Mouse (Mus musculus) C2C12 (cell line): ENCODE data around the gene Jag2.

Experiments used
- CTCF ChIP-seq: IDR thresholded peaks from one replicate; pipeline ENCODE4 v1.5.1; 2011; ENCODE audit not compliant: control insufficient read depth, insufficient read depth, insufficient read length
- MAX ChIP-seq: IDR thresholded peaks from one replicate; pipeline ENCODE4 v1.6.1; 2011; ENCODE audit warnings: mild to moderate bottlenecking, control low read depth
- MYOD1 ChIP-seq: IDR thresholded peaks from one replicate; pipeline ENCODE4 v1.6.1; 2011; ENCODE audit warnings: low read depth; ENCODE audit not compliant: control insufficient read depth, insufficient read length
- MYOG ChIP-seq: IDR thresholded peaks from one replicate; pipeline ENCODE4 v1.6.1; 2011; ENCODE audit not compliant: control insufficient read depth, insufficient read length; ENCODE audit errors: extremely low read depth
- USF1 ChIP-seq: IDR thresholded peaks from one replicate; pipeline ENCODE4 v1.6.1; 2011; ENCODE audit warnings: low read depth, mild to moderate bottlenecking, control low read depth, moderate library complexity

GRCm38 (mm10) chr12:112961428-112961827 is 31.9 kb upstream of the Jag2 start:
- no peak for TF ChIP-seq CTCF
- no peak for TF ChIP-seq MYOD1
- no peak for TF ChIP-seq MAX
- TF ChIP-seq MYOG, result no peak
- TF ChIP-seq USF1, result no peak
